Mouse (Mus musculus): ENCODE data around the gene Chn1. TPM values are rescaled to one million over a fixed set of nuclear protein-coding genes. Genes with fewer than 3 reads are reported as not detected.

Gene Chn1
- polyA plus RNA-seq, 2 experiments, result 0.34 to 0.70 TPM

DNA sequence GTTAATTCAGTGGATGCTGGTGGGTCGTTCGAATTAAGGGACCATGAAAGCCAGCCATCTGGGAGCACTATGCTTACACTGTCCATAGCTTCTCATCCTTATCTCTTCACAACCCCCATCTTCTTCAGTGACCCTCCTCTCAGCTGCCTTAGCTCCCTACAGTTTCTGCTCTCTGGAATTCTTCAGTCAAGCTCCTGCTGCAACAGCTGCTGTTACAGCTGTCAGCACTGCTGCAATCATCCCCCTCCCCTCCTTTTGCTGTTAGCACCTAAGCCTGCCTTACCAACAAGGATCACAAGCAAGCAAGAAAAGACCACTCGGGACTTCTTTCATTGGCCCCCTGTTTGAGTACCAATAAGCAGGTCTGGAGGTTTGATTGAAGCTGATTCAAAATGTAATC, 50.2 kb downstream of the Chn1 start:
- H3K4me1 ChIP-seq (replicated peaks; ENCODE audit: control insufficient read depth in 2 of 2, insufficient read depth in 2 of 2, low read length in 1 of 2), result no peaks in the 10 kb centered on the region
- H3K9ac ChIP-seq (replicated peaks), result no peak overlapping the region
- no peak overlapping the region for H3K27ac ChIP-seq
- ATAC-seq (ENCODE audit: insufficient read depth) (no peak), DNase-seq (ENCODE audit: low read depth in 3 of 3, low spot score in 3 of 3) (no peak)
- H3K4me3 ChIP-seq (ENCODE audit: insufficient read depth in 1 of 2, low read depth in 2 of 2, low read length in 2 of 2), result no peak overlapping the region
- H3K36me3 ChIP-seq (replicated peaks; ENCODE audit: control insufficient read depth, insufficient read depth, low read depth), result no peaks in the 10 kb centered on the region
- 39% methylated on average over 3 of the region's 3 CpGs for WGBS (ENCODE audit: insufficient replicate concordance)
- no peak for TF ChIP-seq CTCF (IDR thresholded peaks at IDR 0.05; ENCODE audit: low read depth)
- TF ChIP-seq EP300 (IDR thresholded peaks at IDR 0.05; ENCODE audit: low read depth), result no peak
- H3K27me3 ChIP-seq (ENCODE audit: control insufficient read depth, insufficient read depth, low read length), result no peaks in the 10 kb centered on the region
- H3K4me2 ChIP-seq (ENCODE audit: low read depth), result no peak overlapping the region
- H3K9me3 ChIP-seq (ENCODE audit: control insufficient read depth, low read length), result no peaks in the 10 kb centered on the region

DNA sequence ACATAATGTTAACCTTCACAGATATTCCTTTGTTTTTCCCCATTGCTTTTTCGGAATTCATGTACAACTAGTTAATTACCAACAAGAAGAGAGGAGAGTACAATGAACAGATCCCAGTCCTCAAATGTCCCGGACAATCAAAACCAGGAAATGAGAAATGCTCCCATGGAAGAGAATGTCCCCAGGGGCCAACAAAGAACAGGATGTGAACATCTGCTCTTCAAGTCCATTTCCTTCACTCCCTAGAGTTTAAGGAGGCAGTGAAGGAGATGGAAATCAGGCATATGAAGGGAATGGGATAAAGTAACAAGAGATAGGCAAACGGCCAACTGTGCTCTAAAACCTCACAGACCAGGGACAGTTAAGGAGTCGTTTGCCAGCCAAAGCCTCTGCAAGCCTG, 53.3 kb downstream of the Chn1 start:
- WGBS (ENCODE audit: insufficient replicate concordance), result 31% methylated on average over 4 of the region's 4 CpGs
- no peaks in the 10 kb centered on the region for H3K9me3 ChIP-seq (ENCODE audit: control insufficient read depth, low read length)
- DNase-seq (ENCODE audit: low read depth in 3 of 3, low spot score in 3 of 3) (no peak), ATAC-seq (ENCODE audit: insufficient read depth) (no peak)
- H3K4me1 ChIP-seq (replicated peaks; ENCODE audit: control insufficient read depth in 2 of 2, insufficient read depth in 2 of 2, low read length in 1 of 2), result no peaks in the 10 kb centered on the region
- no peak overlapping the region for H3K9ac ChIP-seq (replicated peaks)
- H3K4me2 ChIP-seq (ENCODE audit: low read depth), result no peak overlapping the region
- TF ChIP-seq CTCF (IDR thresholded peaks at IDR 0.05; ENCODE audit: low read depth) (no peak), EP300 (IDR thresholded peaks at IDR 0.05; ENCODE audit: low read depth) (no peak)
- no peaks in the 10 kb centered on the region for H3K36me3 ChIP-seq (replicated peaks; ENCODE audit: control insufficient read depth, insufficient read depth, low read depth)
- no peaks in the 10 kb centered on the region for H3K27me3 ChIP-seq (ENCODE audit: control insufficient read depth, insufficient read depth, low read length)
- H3K4me3 ChIP-seq (ENCODE audit: insufficient read depth in 1 of 2, low read depth in 2 of 2, low read length in 2 of 2), result no peak overlapping the region
- H3K27ac ChIP-seq, result no peak overlapping the region

GRCm38 (mm10) chr2:73712481-73712880, 62.7 kb downstream of the Chn1 start:
- Histone ChIP-seq H3K4me2 (ENCODE audit: low read depth) (no peak overlapping the region), H3K4me1 (replicated peaks; ENCODE audit: control insufficient read depth in 2 of 2, insufficient read depth in 2 of 2, low read length in 1 of 2) (no peaks in the 10 kb centered on the region), H3K27me3 (ENCODE audit: control insufficient read depth, insufficient read depth, low read length) (no peaks in the 10 kb centered on the region), H3K36me3 (replicated peaks; ENCODE audit: control insufficient read depth, insufficient read depth, low read depth) (no peaks in the 10 kb centered on the region), H3K4me3 (ENCODE audit: insufficient read depth in 1 of 2, low read depth in 2 of 2, low read length in 2 of 2) (no peak overlapping the region), H3K9ac (replicated peaks) (no peak overlapping the region), H3K9me3 (ENCODE audit: control insufficient read depth, low read length) (no peaks in the 10 kb centered on the region), H3K27ac (no peak overlapping the region)
- ATAC-seq (ENCODE audit: insufficient read depth) (no peak), DNase-seq (ENCODE audit: low read depth in 3 of 3, low spot score in 3 of 3) (no peak)
- TF ChIP-seq CTCF (IDR thresholded peaks at IDR 0.05; ENCODE audit: low read depth) (no peak), EP300 (IDR thresholded peaks at IDR 0.05; ENCODE audit: low read depth) (no peak)

GRCm38 (mm10) chr2:73693045-73693444, 82.1 kb downstream of the Chn1 start:
- H3K27me3 ChIP-seq (ENCODE audit: control insufficient read depth, insufficient read depth, low read length), result no peaks in the 10 kb centered on the region
- ATAC-seq (ENCODE audit: insufficient read depth), result no peak
- WGBS (ENCODE audit: insufficient replicate concordance), result 55% methylated on average over 4 of the region's 4 CpGs

DNA sequence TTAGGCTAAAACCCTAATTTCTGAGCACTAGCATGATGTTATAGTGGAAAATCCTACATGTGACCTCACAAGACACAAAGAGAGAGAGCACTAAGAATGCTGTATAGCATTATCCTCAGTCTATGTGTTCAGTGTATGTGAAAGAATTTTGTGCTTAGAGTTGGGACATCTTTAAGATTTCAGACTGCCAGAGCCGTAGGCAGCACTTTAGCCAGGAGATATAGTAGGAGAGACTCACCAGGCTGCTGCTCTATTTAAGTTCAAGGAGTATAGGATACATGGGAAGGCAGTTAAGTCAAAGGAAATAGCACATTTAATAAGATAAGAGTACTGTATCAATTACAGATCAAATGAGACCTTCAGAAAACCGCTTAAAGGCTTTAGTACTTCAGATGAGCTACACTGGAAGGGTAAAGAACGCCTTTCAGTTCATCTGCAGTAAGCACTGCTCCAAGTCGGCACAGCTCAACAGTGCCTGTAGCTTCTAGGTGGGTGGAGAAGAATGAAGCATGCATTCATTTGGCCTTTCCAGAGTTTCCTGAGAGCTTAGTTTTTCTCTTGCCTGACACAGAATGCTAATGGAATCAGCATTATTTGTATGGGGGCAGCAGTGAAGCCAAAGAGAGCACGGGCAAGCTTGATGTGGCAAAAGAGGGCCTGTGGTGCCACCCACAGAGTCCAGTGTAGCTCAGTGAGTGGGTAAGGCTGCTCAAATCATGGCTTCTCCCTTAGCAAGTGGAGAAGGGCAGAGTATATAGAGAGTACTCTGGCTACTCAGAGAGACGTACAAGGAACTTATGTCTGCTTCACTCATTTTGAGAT, 84.2 kb downstream of the Chn1 start:
- WGBS (ENCODE audit: insufficient replicate concordance), result 60% methylated on average over 6 of the region's 6 CpGs
- Histone ChIP-seq H3K27ac (no peak overlapping the region), H3K36me3 (replicated peaks; ENCODE audit: control insufficient read depth, insufficient read depth, low read depth) (no peaks in the 10 kb centered on the region), H3K4me1 (replicated peaks; ENCODE audit: control insufficient read depth in 2 of 2, insufficient read depth in 2 of 2, low read length in 1 of 2) (no peaks in the 10 kb centered on the region), H3K27me3 (ENCODE audit: control insufficient read depth, insufficient read depth, low read length) (no peaks in the 10 kb centered on the region), H3K4me2 (ENCODE audit: low read depth) (no peak overlapping the region), H3K4me3 (ENCODE audit: insufficient read depth in 1 of 2, low read depth in 2 of 2, low read length in 2 of 2) (no peak overlapping the region), H3K9ac (replicated peaks) (no peak overlapping the region), H3K9me3 (ENCODE audit: control insufficient read depth, low read length) (no peaks in the 10 kb centered on the region)
- TF ChIP-seq EP300 (IDR thresholded peaks at IDR 0.05; ENCODE audit: low read depth) (no peak), CTCF (IDR thresholded peaks at IDR 0.05; ENCODE audit: low read depth) (no peak)
- DNase-seq (ENCODE audit: low read depth in 3 of 3, low spot score in 3 of 3) (no peak), ATAC-seq (ENCODE audit: insufficient read depth) (no peak)

More at GRCm38 (mm10) chr2:73693045-73693444, 82.1 kb downstream of the Chn1 start:
- Histone ChIP-seq H3K9me3 (ENCODE audit: control insufficient read depth, low read length) (no peaks in the 10 kb centered on the region), H3K4me1 (replicated peaks; ENCODE audit: control insufficient read depth in 2 of 2, insufficient read depth in 2 of 2, low read length in 1 of 2) (no peaks in the 10 kb centered on the region), H3K4me2 (ENCODE audit: low read depth) (no peak overlapping the region), H3K9ac (replicated peaks) (no peak overlapping the region), H3K27ac (no peak overlapping the region), H3K36me3 (replicated peaks; ENCODE audit: control insufficient read depth, insufficient read depth, low read depth) (no peaks in the 10 kb centered on the region), H3K4me3 (ENCODE audit: insufficient read depth in 1 of 2, low read depth in 2 of 2, low read length in 2 of 2) (no peak overlapping the region)
- no peak for DNase-seq (ENCODE audit: low read depth in 3 of 3, low spot score in 3 of 3)
- TF ChIP-seq CTCF (IDR thresholded peaks at IDR 0.05; ENCODE audit: low read depth) (no peak), EP300 (IDR thresholded peaks at IDR 0.05; ENCODE audit: low read depth) (no peak)
